Mouse (Mus musculus): ENCODE data around the gene Smtnl2. TPM values are rescaled to one million over a fixed set of nuclear protein-coding genes. Genes with fewer than 3 reads are reported as not detected.
"Not testable (repeated sequence)": the region's sequence is repeated elsewhere in the genome, so short reads cannot be mapped to it uniquely, and the experiment has no call there.

Smtnl2 gene
- total RNA-seq, 1 experiment: 23.6 TPM

- H3K9ac ChIP-seq (ENCODE audit: insufficient read depth, low read depth, low read length, poor library complexity, severe bottlenecking): no peak overlapping the region
- H3K9me3 ChIP-seq (ENCODE audit: control insufficient read depth, insufficient read depth, low read depth, low read length): no peaks in the 10 kb centered on the region
- in situ Hi-C loops (cut with MboI; ENCODE audit: low sequenced_read_pairs in 2 of 2, unreplicated experiment in 2 of 2): loop anchor here in 1 of 2 experiments (10.0 kb wide), 1 partner anchor 216 kb away; no protein-coding TSS in a partner anchor
- TF ChIP-seq ZNF384 (IDR thresholded peaks at IDR 0.05; ENCODE audit: low read depth, low read length) (no peak), CHD2 (IDR thresholded peaks at IDR 0.05; ENCODE audit: low read depth, low read length) (no peak), ZC3H11A (IDR thresholded peaks at IDR 0.05; ENCODE audit: borderline replicate concordance, low read depth, low read length) (no peak), MAFK (IDR thresholded peaks at IDR 0.05; ENCODE audit: insufficient read depth, low read depth, low read length) (no peak), HCFC1 (IDR thresholded peaks at IDR 0.05; ENCODE audit: borderline replicate concordance, insufficient read depth, low read length) (no peak)
- no peak for DNase-seq (ENCODE audit: low read depth, low spot score)
- H3K4me1 ChIP-seq (ENCODE audit: control insufficient read depth in 2 of 2, insufficient read depth in 2 of 2, low read length in 2 of 2, poor library complexity in 1 of 2): peaks cover 4 to 8% of the 10 kb centered on the region in 2 experiments; a peak in 1 of 4 replicates
- H3K27ac ChIP-seq (ENCODE audit: insufficient read depth, low read depth, low read length, poor library complexity, severe bottlenecking): no peak overlapping the region
- no peak overlapping the region for H3K4me3 ChIP-seq (ENCODE audit: insufficient read depth in 1 of 2, low read depth in 1 of 2, low read length in 2 of 2, poor library complexity in 1 of 2, severe bottlenecking in 1 of 2)
- H3K36me3 ChIP-seq (ENCODE audit: control insufficient read depth, insufficient read depth, low read length, poor library complexity, severe bottlenecking): peaks cover 3% of the 10 kb centered on the region; the same call in 1 of the 2 replicates
Measured at GRCm38 (mm10) chr11:72349016-72349415, 62.5 kb downstream of the Smtnl2 start.

- Histone ChIP-seq H3K27ac (ENCODE audit: insufficient read depth, low read depth, low read length, poor library complexity, severe bottlenecking) (no peak overlapping the region), H3K4me1 (ENCODE audit: control insufficient read depth in 2 of 2, insufficient read depth in 2 of 2, low read length in 2 of 2, poor library complexity in 1 of 2) (peaks cover 4 to 8% of the 10 kb centered on the region in 2 experiments; a peak in 1 of 4 replicates), H3K36me3 (ENCODE audit: control insufficient read depth, insufficient read depth, low read length, poor library complexity, severe bottlenecking) (peaks cover 3% of the 10 kb centered on the region; the same call in 1 of the 2 replicates), H3K9me3 (ENCODE audit: control insufficient read depth, insufficient read depth, low read depth, low read length) (no peaks in the 10 kb centered on the region), H3K4me3 (ENCODE audit: insufficient read depth in 1 of 2, low read depth in 1 of 2, low read length in 2 of 2, poor library complexity in 1 of 2, severe bottlenecking in 1 of 2) (no peak overlapping the region), H3K9ac (ENCODE audit: insufficient read depth, low read depth, low read length, poor library complexity, severe bottlenecking) (no peak overlapping the region)
- in situ Hi-C loops (cut with MboI; ENCODE audit: low sequenced_read_pairs in 2 of 2, unreplicated experiment in 2 of 2): loop anchor here in 1 of 2 experiments (10.0 kb wide), 1 partner anchor 216 kb away; no protein-coding TSS in a partner anchor
- no peak for DNase-seq (ENCODE audit: low read depth, low spot score)
- TF ChIP-seq HCFC1 (IDR thresholded peaks at IDR 0.05; ENCODE audit: borderline replicate concordance, insufficient read depth, low read length) (no peak), ZNF384 (IDR thresholded peaks at IDR 0.05; ENCODE audit: low read depth, low read length) (no peak), MAFK (IDR thresholded peaks at IDR 0.05; ENCODE audit: insufficient read depth, low read depth, low read length) (no peak), ZC3H11A (IDR thresholded peaks at IDR 0.05; ENCODE audit: borderline replicate concordance, low read depth, low read length) (no peak), CHD2 (IDR thresholded peaks at IDR 0.05; ENCODE audit: low read depth, low read length) (no peak)
Measured at GRCm38 (mm10) chr11:72348563-72348962, 63.0 kb downstream of the Smtnl2 start.

- H3K4me1 ChIP-seq (ENCODE audit: control insufficient read depth in 2 of 2, insufficient read depth in 2 of 2, low read length in 2 of 2, poor library complexity in 1 of 2): peaks cover 2 to 11% of the 10 kb centered on the region in 2 experiments; a peak in 1 of 4 replicates
- H3K9ac ChIP-seq (ENCODE audit: insufficient read depth, low read depth, low read length, poor library complexity, severe bottlenecking): peak overlapping the region; percentile 50; the same call in 1 of the 2 replicates
- no peaks in the 10 kb centered on the region for H3K9me3 ChIP-seq (ENCODE audit: control insufficient read depth, insufficient read depth, low read depth, low read length)
- in situ Hi-C loops (cut with MboI; ENCODE audit: low sequenced_read_pairs in 2 of 2, unreplicated experiment in 2 of 2): loop anchor here in 1 of 2 experiments (10.0 kb wide), 1 partner anchor 220 kb away; no protein-coding TSS in a partner anchor
- H3K27ac ChIP-seq (ENCODE audit: insufficient read depth, low read depth, low read length, poor library complexity, severe bottlenecking): no peak overlapping the region
- H3K4me3 ChIP-seq (ENCODE audit: insufficient read depth in 1 of 2, low read depth in 1 of 2, low read length in 2 of 2, poor library complexity in 1 of 2, severe bottlenecking in 1 of 2): no peak overlapping the region
- TF ChIP-seq HCFC1 (IDR thresholded peaks at IDR 0.05; ENCODE audit: borderline replicate concordance, insufficient read depth, low read length): no peak
- TF ChIP-seq CHD2 (IDR thresholded peaks at IDR 0.05; ENCODE audit: low read depth, low read length): no peak
- no peak for TF ChIP-seq ZNF384 (IDR thresholded peaks at IDR 0.05; ENCODE audit: low read depth, low read length)
- no peak for TF ChIP-seq MAFK (IDR thresholded peaks at IDR 0.05; ENCODE audit: insufficient read depth, low read depth, low read length)
- no peak for TF ChIP-seq ZC3H11A (IDR thresholded peaks at IDR 0.05; ENCODE audit: borderline replicate concordance, low read depth, low read length)
- DNase-seq (ENCODE audit: low read depth, low spot score): no peak
- no peaks in the 10 kb centered on the region for H3K36me3 ChIP-seq (ENCODE audit: control insufficient read depth, insufficient read depth, low read length, poor library complexity, severe bottlenecking)
Measured at GRCm38 (mm10) chr11:72344486-72344885, 67.0 kb downstream of the Smtnl2 start.

GRCm38 (mm10) chr11:72343904-72344303 lies 67.6 kb downstream of the Smtnl2 start:
- Histone ChIP-seq H3K27ac (ENCODE audit: insufficient read depth, low read depth, low read length, poor library complexity, severe bottlenecking) (no peak overlapping the region), H3K4me3 (ENCODE audit: insufficient read depth in 1 of 2, low read depth in 1 of 2, low read length in 2 of 2, poor library complexity in 1 of 2, severe bottlenecking in 1 of 2) (no peak overlapping the region), H3K9me3 (ENCODE audit: control insufficient read depth, insufficient read depth, low read depth, low read length) (no peaks in the 10 kb centered on the region), H3K4me1 (ENCODE audit: control insufficient read depth in 2 of 2, insufficient read depth in 2 of 2, low read length in 2 of 2, poor library complexity in 1 of 2) (peaks cover 2 to 10% of the 10 kb centered on the region in 2 experiments; a peak in 1 of 4 replicates), H3K36me3 (ENCODE audit: control insufficient read depth, insufficient read depth, low read length, poor library complexity, severe bottlenecking) (no peaks in the 10 kb centered on the region), H3K9ac (ENCODE audit: insufficient read depth, low read depth, low read length, poor library complexity, severe bottlenecking) (peak overlapping the region; percentile 50; the same call in 1 of the 2 replicates)
- peak; percentile 71 for DNase-seq (ENCODE audit: low read depth, low spot score)
- in situ Hi-C loops (cut with MboI; ENCODE audit: low sequenced_read_pairs in 2 of 2, unreplicated experiment in 2 of 2): loop anchor here in 1 of 2 experiments (10.0 kb wide), 1 partner anchor 221 kb away; no protein-coding TSS in a partner anchor
- TF ChIP-seq MAFK (IDR thresholded peaks at IDR 0.05; ENCODE audit: insufficient read depth, low read depth, low read length): no peak
- TF ChIP-seq HCFC1 (IDR thresholded peaks at IDR 0.05; ENCODE audit: borderline replicate concordance, insufficient read depth, low read length): no peak
- no peak for TF ChIP-seq CHD2 (IDR thresholded peaks at IDR 0.05; ENCODE audit: low read depth, low read length)
- TF ChIP-seq ZC3H11A (IDR thresholded peaks at IDR 0.05; ENCODE audit: borderline replicate concordance, low read depth, low read length): peak; percentile 69; the same call in 1 of the 2 replicates
- TF ChIP-seq ZNF384 (IDR thresholded peaks at IDR 0.05; ENCODE audit: low read depth, low read length): no peak

- not testable (repeated sequence) for H3K4me1 ChIP-seq (ENCODE audit: control insufficient read depth in 2 of 2, insufficient read depth in 2 of 2, low read length in 2 of 2, poor library complexity in 1 of 2); H3K4me3 ChIP-seq (ENCODE audit: insufficient read depth in 1 of 2, low read depth in 1 of 2, low read length in 2 of 2, poor library complexity in 1 of 2, severe bottlenecking in 1 of 2); DNase-seq (ENCODE audit: low read depth, low spot score); H3K27ac ChIP-seq (ENCODE audit: insufficient read depth, low read depth, low read length, poor library complexity, severe bottlenecking); H3K9me3 ChIP-seq (ENCODE audit: control insufficient read depth, insufficient read depth, low read depth, low read length); H3K36me3 ChIP-seq (ENCODE audit: control insufficient read depth, insufficient read depth, low read length, poor library complexity, severe bottlenecking); H3K9ac ChIP-seq (ENCODE audit: insufficient read depth, low read depth, low read length, poor library complexity, severe bottlenecking)
- in situ Hi-C loops (cut with MboI; ENCODE audit: low sequenced_read_pairs in 2 of 2, unreplicated experiment in 2 of 2): loop anchor here in 1 of 2 experiments (10.0 kb wide), 1 partner anchor 222 kb away; no protein-coding TSS in a partner anchor
Measured at GRCm38 (mm10) chr11:72343238-72343625, 68.3 kb downstream of the Smtnl2 start.

Measured in ES-E14 (cell line).